ENCODE assay signal across 8 mouse cellular contexts in the genomic region with DNA sequence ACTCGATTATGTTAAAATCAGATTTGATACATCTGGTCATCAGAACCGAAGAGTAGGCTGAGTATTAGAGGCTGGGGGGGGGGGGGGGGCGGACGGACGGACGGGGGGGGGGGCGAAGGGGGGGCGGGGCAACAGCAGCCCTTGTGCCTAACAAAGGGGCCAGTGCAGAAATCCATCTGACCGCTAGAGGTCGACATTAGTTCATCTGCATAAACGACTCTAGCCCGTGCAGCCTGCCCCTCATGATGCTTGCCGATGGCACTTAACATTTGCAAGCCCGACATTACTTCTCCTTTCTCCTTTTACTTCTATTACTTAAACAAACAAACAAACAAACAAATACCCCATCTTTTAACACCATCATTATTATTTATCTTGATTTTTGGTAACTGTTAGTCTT. TPM values are rescaled to one million over a fixed set of nuclear protein-coding genes. Genes with fewer than 3 reads are reported as not detected.
DNase-seq lines count a peak whose midpoint lies in the region; ATAC-seq and TF ChIP-seq lines count a peak whose summit lies in the region.

No protein-coding gene starts in this region.

- no peaks in the 10 kb centered on the region for H3K36me3 ChIP-seq in kidney, adult 2 months (ENCODE audit: control insufficient read depth, insufficient read depth, low read length)
- H3K36me3 ChIP-seq in limb, embryonic 11.5 days (ENCODE audit: control insufficient read depth, insufficient read depth, low read length), result no peaks in the 10 kb centered on the region
- no peaks in the 10 kb centered on the region for H3K36me3 ChIP-seq in midbrain, embryonic 16.5 days (ENCODE audit: control insufficient read depth, insufficient read depth, low read length)

- 3% methylated on average over 12 of the region's 14 CpGs for WGBS in kidney, adult 2 months
- WGBS in limb, embryonic 11.5 days, result 5% methylated on average over 8 of the region's 14 CpGs
- 3% methylated on average over 8 of the region's 14 CpGs for WGBS in midbrain, embryonic 16.5 days

- TF ChIP-seq CTCF in kidney, adult 2 months (conservative IDR thresholded peaks at IDR 0.05; ENCODE audit: insufficient read depth, insufficient read length, low read depth, low read length), result peak; percentile 88

- peak; percentile 36 for DNase-seq in urinary bladder, postnatal 25 days (ENCODE audit: low spot score)
- no peak for DNase-seq in urinary bladder, adult 2 months (ENCODE audit: low spot score)
- peak; percentile 72 to 88 for DNase-seq in cerebellum, postnatal 25 days
- peak; percentile 28 for DNase-seq in gastrocnemius, postnatal 25 days
- peak; percentile 71 for DNase-seq in kidney, adult 2 months
- peak; percentile 81 for DNase-seq in limb, embryonic 11.5 days (ENCODE audit: low spot score)
- peak; percentile 50 for DNase-seq in telencephalon, adult 2 months (ENCODE audit: low read depth, low spot score)

- no peak overlapping the region for H3K27ac ChIP-seq in kidney, adult 2 months (ENCODE audit: insufficient read depth, low read depth, low read length)
- no peak overlapping the region for H3K27ac ChIP-seq in limb, embryonic 11.5 days (replicated peaks; ENCODE audit: low read depth, low read length)
- H3K27ac ChIP-seq in midbrain, embryonic 16.5 days (ENCODE audit: low read length), result no peak overlapping the region

- TF ChIP-seq POLR2A in kidney, adult 2 months (IDR thresholded peaks at IDR 0.05; ENCODE audit: low read depth, low read length), result no peak

- no peaks in the 10 kb centered on the region for H3K27me3 ChIP-seq in kidney, adult 2 months (replicated peaks; ENCODE audit: control insufficient read depth, insufficient read depth, low read length)
- H3K27me3 ChIP-seq in limb, embryonic 11.5 days (ENCODE audit: control insufficient read depth, insufficient read depth, low read length), result no peaks in the 10 kb centered on the region
- no peaks in the 10 kb centered on the region for H3K27me3 ChIP-seq in midbrain, embryonic 16.5 days (ENCODE audit: control insufficient read depth, insufficient read depth, low read depth, low read length)

- no peak overlapping the region for H3K4me2 ChIP-seq in limb, embryonic 11.5 days (ENCODE audit: low read depth, severe bottlenecking)
- no peak overlapping the region for H3K4me2 ChIP-seq in midbrain, embryonic 16.5 days (ENCODE audit: low read length)

- H3K4me1 ChIP-seq in kidney, adult 2 months (ENCODE audit: control insufficient read depth, insufficient read depth, low read length), result no peaks in the 10 kb centered on the region
- H3K4me1 ChIP-seq in limb, embryonic 11.5 days (ENCODE audit: control insufficient read depth, insufficient read depth, low read length), result no peaks in the 10 kb centered on the region
- no peaks in the 10 kb centered on the region for H3K4me1 ChIP-seq in midbrain, embryonic 16.5 days (ENCODE audit: control insufficient read depth, insufficient read depth, low read length)

- no peak overlapping the region for H3K9ac ChIP-seq in limb, embryonic 11.5 days (ENCODE audit: low read length)
- no peak overlapping the region for H3K9ac ChIP-seq in midbrain, embryonic 16.5 days (ENCODE audit: low read depth, low read length)

- no peak overlapping the region for H3K4me3 ChIP-seq in kidney, adult 2 months (ENCODE audit: insufficient read depth, low read depth, low read length)
- H3K4me3 ChIP-seq in limb, embryonic 11.5 days (ENCODE audit: low read depth, low read length), result no peak overlapping the region
- H3K4me3 ChIP-seq in midbrain, embryonic 16.5 days (ENCODE audit: low read depth, low read length), result no peak overlapping the region

- H3K9me3 ChIP-seq in limb, embryonic 11.5 days (ENCODE audit: control insufficient read depth, low read length), result no peaks in the 10 kb centered on the region
- H3K9me3 ChIP-seq in midbrain, embryonic 16.5 days (replicated peaks; ENCODE audit: control insufficient read depth, low read length, poor library complexity, severe bottlenecking), result no peaks in the 10 kb centered on the region

- ATAC-seq in limb, embryonic 11.5 days (ENCODE audit: insufficient number of reproducible peaks, low FRiP score, low TSS enrichment, low read depth), result 0 out of 2 replicates have a peak, but pooled peaks have one; percentile 72
- ATAC-seq in midbrain, embryonic 16.5 days, result peak; percentile 67; the same call in 1 of the 2 replicates

RNA-seq across cellular contexts. Expression of a gene that starts 45.0 kb away (rescaled TPM):
- polyA plus RNA-seq in urinary bladder, adult 2 months (2012; rRNA removed), result 74.7 and 76.4 TPM in 2 replicates
- 10 to 100 TPM; 28.6 to 30.3 TPM for total RNA-seq in gastrocnemius, postnatal 25 days (2021)
- polyA plus RNA-seq in kidney, adult 2 months (2012; rRNA removed), result 16.6 and 24.5 TPM in 2 replicates
- 129 and 133 TPM in 2 replicates for polyA plus RNA-seq in limb, embryonic 11.5 days (2014; fragmentation: Nextera tagmentation; extraction: Ambion mirVana)
- polyA plus RNA-seq in midbrain, embryonic 16.5 days (2015; fragmentation: Nextera tagmentation; extraction: Ambion mirVana), result 115 and 117 TPM in 2 replicates
